Mouse (Mus musculus): ENCODE results near the gene Rccd1. TPM values are rescaled to one million over a fixed set of nuclear protein-coding genes. Genes with fewer than 3 reads are reported as not detected.

The Rccd1 gene
- polyA plus RNA-seq, 1 experiment from 2014 or later: 20.2 TPM

DNA sequence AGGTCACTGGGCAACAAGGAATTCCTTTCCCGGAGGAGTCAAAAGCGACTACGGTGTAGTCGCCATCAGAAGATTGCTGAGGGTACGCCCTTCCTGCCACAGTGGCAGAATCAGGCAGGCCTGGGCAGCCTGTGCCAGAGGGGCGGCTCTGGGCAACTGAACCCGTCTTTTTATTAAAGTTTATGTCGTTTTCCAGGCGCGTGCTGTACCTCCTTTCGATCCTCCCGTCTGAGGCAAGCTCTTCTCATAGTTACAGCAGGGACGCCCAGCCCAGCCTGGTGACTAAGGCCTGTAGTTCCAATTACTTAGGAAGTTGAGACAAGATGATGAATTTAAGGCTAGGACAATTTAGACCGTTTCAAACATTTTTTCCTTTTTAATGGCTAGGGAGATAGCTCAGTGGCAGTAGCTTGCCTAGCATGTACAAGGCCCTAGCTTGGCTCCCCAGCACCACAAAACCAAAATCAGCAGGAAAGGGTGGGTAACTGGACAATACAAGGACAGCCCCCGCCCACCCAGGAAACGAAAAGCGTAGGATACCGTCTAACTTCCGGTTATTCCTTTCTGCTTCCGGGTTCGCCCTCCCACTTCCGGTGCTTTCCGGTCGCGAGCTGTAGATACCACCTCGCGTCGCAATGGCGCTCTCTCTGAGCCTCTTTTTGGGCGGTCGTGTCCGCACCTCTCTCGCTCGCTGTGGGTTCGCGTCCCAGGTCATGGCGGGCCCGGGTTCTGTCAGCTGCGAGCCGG lies 63.5 kb downstream of the Rccd1 start, which contains the start of gene Ngrn:
TSS of gene Ngrn (plus strand) at position 591 of the 747 bp plus-strand sequence.
- peaks cover 5% of the 10 kb centered on the region; the same call in 1 of the 2 replicates for H3K4me1 ChIP-seq (replicated peaks; ENCODE audit: control insufficient read depth, insufficient read depth, low read length)
- H3K36me3 ChIP-seq (ENCODE audit: control insufficient read depth, insufficient read depth, low read length): no peaks in the 10 kb centered on the region; the same call in 1 of the 2 replicates
- H3K27me3 ChIP-seq (ENCODE audit: control insufficient read depth, insufficient read depth, low read length): no peaks in the 10 kb centered on the region
- DNase-seq (ENCODE audit: low spot score) (peak; percentile 89), ATAC-seq (replicated peaks; ENCODE audit: low FRiP score) (peak; percentile 87)
- H3K9me3 ChIP-seq (ENCODE audit: control insufficient read depth, low read length): no peaks in the 10 kb centered on the region
- 26% methylated on average over 40 of the region's 40 CpGs for WGBS
- peak within 1 kb of the TSS; percentile 80 for H3K9ac ChIP-seq (ENCODE audit: low read length)
- H3K27ac ChIP-seq (ENCODE audit: low read depth, low read length): peak within 1 kb of the TSS; percentile 38; the same call in 1 of the 2 replicates
- peak within 1 kb of the TSS; percentile 81 for H3K4me3 ChIP-seq (ENCODE audit: low read depth, low read length)
- peak within 1 kb of the TSS; percentile 90 for H3K4me2 ChIP-seq (ENCODE audit: low read depth, low read length, severe bottlenecking)

DNA sequence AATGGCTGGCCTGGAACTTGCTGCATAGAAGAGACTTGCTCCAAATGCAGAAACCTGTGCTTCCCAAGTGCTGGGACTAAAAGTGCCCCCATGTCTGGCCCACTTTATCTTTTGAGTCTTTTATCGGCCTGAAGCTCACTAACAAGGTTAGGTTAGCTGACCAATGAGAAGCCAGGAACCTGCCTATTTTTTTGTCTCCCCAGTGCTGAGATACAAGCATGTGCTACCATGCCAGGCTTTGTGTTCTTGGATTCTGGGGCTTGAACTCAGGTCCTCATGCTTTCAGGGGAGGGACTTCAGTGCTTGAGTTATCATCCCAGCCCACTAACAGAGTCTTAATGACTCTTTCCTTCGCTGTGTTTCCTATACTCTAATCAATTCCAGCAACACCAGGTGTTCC lies 66.5 kb downstream of the Rccd1 start:
- Histone ChIP-seq H3K4me3 (ENCODE audit: low read depth, low read length) (no peak overlapping the region), H3K4me1 (replicated peaks; ENCODE audit: control insufficient read depth, insufficient read depth, low read length) (peaks cover 5% of the 10 kb centered on the region; the same call in 1 of the 2 replicates), H3K27ac (ENCODE audit: low read depth, low read length) (no peak overlapping the region), H3K9ac (ENCODE audit: low read length) (no peak overlapping the region), H3K27me3 (ENCODE audit: control insufficient read depth, insufficient read depth, low read length) (no peaks in the 10 kb centered on the region), H3K9me3 (ENCODE audit: control insufficient read depth, low read length) (no peaks in the 10 kb centered on the region), H3K4me2 (ENCODE audit: low read depth, low read length, severe bottlenecking) (no peak overlapping the region), H3K36me3 (ENCODE audit: control insufficient read depth, insufficient read depth, low read length) (no peaks in the 10 kb centered on the region)
- 68% methylated on average over 2 of the region's 2 CpGs for WGBS
- ATAC-seq (replicated peaks; ENCODE audit: low FRiP score): no peak
- no peak for DNase-seq (ENCODE audit: low spot score)

DNA sequence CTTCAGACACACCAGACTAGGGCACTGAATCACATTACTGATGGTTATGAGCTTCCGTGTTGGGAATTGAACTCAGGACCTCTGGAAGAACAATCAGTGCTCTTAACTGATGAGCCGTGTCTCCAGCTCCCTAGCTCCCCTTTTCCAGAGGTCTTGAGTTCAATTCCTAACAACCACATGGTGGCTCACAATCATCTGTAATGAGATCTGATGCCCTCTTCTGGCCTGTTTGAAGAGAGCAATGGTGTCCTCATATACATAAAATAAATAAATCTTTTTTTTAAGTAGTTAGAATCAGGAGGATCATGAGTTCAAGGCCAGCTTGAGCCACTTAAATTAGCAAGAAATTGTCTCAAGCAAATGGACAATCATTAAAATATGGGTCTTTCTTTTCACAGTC lies 68.3 kb downstream of the Rccd1 start:
- Histone ChIP-seq H3K36me3 (ENCODE audit: control insufficient read depth, insufficient read depth, low read length) (no peaks in the 10 kb centered on the region), H3K27ac (ENCODE audit: low read depth, low read length) (no peak overlapping the region), H3K27me3 (ENCODE audit: control insufficient read depth, insufficient read depth, low read length) (no peaks in the 10 kb centered on the region), H3K4me3 (ENCODE audit: low read depth, low read length) (no peak overlapping the region), H3K4me2 (ENCODE audit: low read depth, low read length, severe bottlenecking) (no peak overlapping the region), H3K9me3 (ENCODE audit: control insufficient read depth, low read length) (no peaks in the 10 kb centered on the region), H3K4me1 (replicated peaks; ENCODE audit: control insufficient read depth, insufficient read depth, low read length) (no peaks in the 10 kb centered on the region), H3K9ac (ENCODE audit: low read length) (no peak overlapping the region)
- DNase-seq (ENCODE audit: low spot score) (no peak), ATAC-seq (replicated peaks; ENCODE audit: low FRiP score) (no peak)
- 74% methylated on average over 2 of the region's 2 CpGs for WGBS

DNA sequence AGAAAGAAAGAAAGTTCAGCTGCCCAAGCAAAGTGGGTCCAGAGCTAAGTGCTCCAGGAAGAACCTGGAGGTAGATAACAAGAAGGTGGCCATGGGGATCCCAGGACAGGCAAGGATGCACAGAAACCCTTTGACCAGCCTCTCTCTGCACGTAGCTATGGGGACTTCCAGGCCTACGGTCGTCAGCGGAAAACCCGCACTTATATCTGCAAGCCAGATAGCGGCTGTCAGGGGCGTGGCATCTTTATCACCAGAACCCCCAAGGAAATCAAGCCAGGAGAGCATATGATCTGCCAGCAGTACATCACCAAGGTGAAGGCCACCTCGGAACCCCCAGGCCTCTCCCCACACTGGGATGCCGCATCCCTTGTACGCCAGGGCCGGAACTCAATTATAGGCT lies 71.4 kb downstream of the Rccd1 start:
- Histone ChIP-seq H3K4me3 (ENCODE audit: low read depth, low read length) (no peak overlapping the region), H3K9ac (ENCODE audit: low read length) (no peak overlapping the region)
- DNase-seq (ENCODE audit: low spot score): no peak

DNA sequence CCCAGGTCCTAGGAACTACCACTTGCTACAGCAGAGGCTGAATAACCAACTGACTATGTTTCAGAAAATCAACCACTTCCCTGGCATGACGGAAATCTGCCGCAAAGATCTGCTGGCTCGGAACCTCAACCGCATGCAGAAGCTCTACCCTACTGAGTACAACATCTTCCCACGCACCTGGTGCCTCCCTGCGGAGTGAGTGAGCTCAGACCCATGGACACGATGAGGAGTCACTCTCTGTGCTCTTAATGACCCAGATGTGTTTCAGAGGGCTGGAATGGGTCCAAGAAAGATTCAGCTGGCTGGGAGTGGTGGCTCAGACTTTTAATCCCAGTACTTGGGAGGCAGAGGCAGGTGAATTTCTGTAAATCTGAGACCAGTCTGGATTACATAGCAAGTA lies 71.8 kb downstream of the Rccd1 start:
- Histone ChIP-seq H3K27me3 (ENCODE audit: control insufficient read depth, insufficient read depth, low read length) (no peaks in the 10 kb centered on the region), H3K4me1 (replicated peaks; ENCODE audit: control insufficient read depth, insufficient read depth, low read length) (no peaks in the 10 kb centered on the region), H3K36me3 (ENCODE audit: control insufficient read depth, insufficient read depth, low read length) (no peaks in the 10 kb centered on the region), H3K9me3 (ENCODE audit: control insufficient read depth, low read length) (no peaks in the 10 kb centered on the region), H3K27ac (ENCODE audit: low read depth, low read length) (no peak overlapping the region), H3K9ac (ENCODE audit: low read length) (no peak overlapping the region), H3K4me2 (ENCODE audit: low read depth, low read length, severe bottlenecking) (no peak overlapping the region), H3K4me3 (ENCODE audit: low read depth, low read length) (no peak overlapping the region)
- ATAC-seq (replicated peaks; ENCODE audit: low FRiP score): no peak
- no peak for DNase-seq (ENCODE audit: low spot score)
- WGBS: 82% methylated on average over 7 of the region's 7 CpGs

More for the DNA sequence above, 71.4 kb downstream of the Rccd1 start:
- H3K4me2 ChIP-seq (ENCODE audit: low read depth, low read length, severe bottlenecking): no peak overlapping the region
- 84% methylated on average over 11 of the region's 11 CpGs for WGBS
- no peaks in the 10 kb centered on the region for H3K4me1 ChIP-seq (replicated peaks; ENCODE audit: control insufficient read depth, insufficient read depth, low read length)
- no peak overlapping the region for H3K27ac ChIP-seq (ENCODE audit: low read depth, low read length)
- H3K36me3 ChIP-seq (ENCODE audit: control insufficient read depth, insufficient read depth, low read length): no peaks in the 10 kb centered on the region
- H3K27me3 ChIP-seq (ENCODE audit: control insufficient read depth, insufficient read depth, low read length): no peaks in the 10 kb centered on the region
- H3K9me3 ChIP-seq (ENCODE audit: control insufficient read depth, low read length): no peaks in the 10 kb centered on the region
- no peak for ATAC-seq (replicated peaks; ENCODE audit: low FRiP score)

DNA sequence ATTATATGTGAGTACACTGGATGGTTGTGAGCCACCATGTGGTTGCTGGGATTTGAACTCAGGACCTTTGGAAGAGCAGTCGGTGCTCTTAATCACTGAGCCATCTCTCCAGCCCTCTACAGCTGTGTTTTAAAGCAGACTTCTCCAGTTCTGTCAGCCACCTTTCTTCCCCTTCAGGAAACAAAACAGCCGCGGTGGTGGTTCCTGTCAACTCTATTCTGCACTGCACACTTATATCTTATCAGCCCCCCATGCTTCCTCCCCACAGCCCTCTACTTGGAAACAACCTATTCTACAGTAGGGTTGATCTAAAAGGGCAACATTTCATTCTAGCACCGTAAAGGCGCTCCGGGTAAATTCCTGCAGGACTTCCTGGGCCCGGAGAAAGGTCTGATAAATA lies 77.4 kb downstream of the Rccd1 start:
- 72% methylated on average over 7 of the region's 7 CpGs for WGBS
- Histone ChIP-seq H3K4me1 (replicated peaks; ENCODE audit: control insufficient read depth, insufficient read depth, low read length) (no peaks in the 10 kb centered on the region; the same call in 1 of the 2 replicates), H3K27ac (ENCODE audit: low read depth, low read length) (no peak overlapping the region; the same call in 1 of the 2 replicates), H3K4me2 (ENCODE audit: low read depth, low read length, severe bottlenecking) (no peak overlapping the region; the same call in 1 of the 2 replicates), H3K9ac (ENCODE audit: low read length) (peak overlapping the region; percentile 66), H3K9me3 (ENCODE audit: control insufficient read depth, low read length) (no peaks in the 10 kb centered on the region), H3K36me3 (ENCODE audit: control insufficient read depth, insufficient read depth, low read length) (no peaks in the 10 kb centered on the region), H3K27me3 (ENCODE audit: control insufficient read depth, insufficient read depth, low read length) (no peaks in the 10 kb centered on the region), H3K4me3 (ENCODE audit: low read depth, low read length) (peak overlapping the region; percentile 49)
- ATAC-seq (replicated peaks; ENCODE audit: low FRiP score) (no peak), DNase-seq (ENCODE audit: low spot score) (no peak)

DNA sequence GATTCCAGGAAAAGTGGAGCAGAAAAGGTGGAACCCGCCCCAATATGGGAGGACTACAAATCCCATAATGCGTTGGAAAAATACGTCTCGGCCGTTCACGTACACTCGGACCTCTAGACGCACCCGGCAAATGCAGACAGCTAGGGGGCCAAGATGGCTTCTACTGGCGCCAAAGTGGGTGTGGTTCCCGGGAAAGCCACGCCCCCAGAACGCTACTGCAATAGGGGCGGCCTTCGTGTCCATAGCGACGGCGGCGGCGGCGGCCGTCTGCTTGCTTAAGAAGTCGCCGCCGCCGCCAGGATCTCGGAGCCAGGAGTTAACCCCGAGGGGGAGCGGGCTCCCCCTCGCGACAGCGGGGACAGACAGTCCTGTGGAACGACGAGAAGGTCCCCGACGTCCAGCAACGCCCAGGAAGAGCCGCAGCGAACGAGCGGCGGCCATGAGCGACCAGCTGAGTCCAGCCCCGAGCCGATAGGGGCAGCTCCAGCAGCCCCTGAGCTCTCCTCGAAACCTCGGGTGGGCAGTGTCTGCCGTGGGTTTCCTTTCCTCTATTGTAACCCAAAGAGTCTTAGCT lies 78.0 kb downstream of the Rccd1 start, which contains the start of gene Ttll13:
TSS of gene Ttll13 (plus strand) at position 229 of the 574 bp plus-strand sequence.
- WGBS: under 1% methylated on average over 48 of the region's 48 CpGs
- Histone ChIP-seq H3K9ac (ENCODE audit: low read length) (peak within 1 kb of the TSS; percentile 66), H3K36me3 (ENCODE audit: control insufficient read depth, insufficient read depth, low read length) (no peaks in the 10 kb centered on the region), H3K4me1 (replicated peaks; ENCODE audit: control insufficient read depth, insufficient read depth, low read length) (no peaks in the 10 kb centered on the region; the same call in 1 of the 2 replicates), H3K27ac (ENCODE audit: low read depth, low read length) (peak within 1 kb of the TSS; percentile 57; the same call in 1 of the 2 replicates), H3K4me2 (ENCODE audit: low read depth, low read length, severe bottlenecking) (peak within 1 kb of the TSS; percentile 58), H3K27me3 (ENCODE audit: control insufficient read depth, insufficient read depth, low read length) (no peaks in the 10 kb centered on the region), H3K9me3 (ENCODE audit: control insufficient read depth, low read length) (no peaks in the 10 kb centered on the region), H3K4me3 (ENCODE audit: low read depth, low read length) (peak within 1 kb of the TSS; percentile 49)
- peak; percentile 97 for ATAC-seq (replicated peaks; ENCODE audit: low FRiP score)
- DNase-seq (ENCODE audit: low spot score): peak; percentile 99

DNA sequence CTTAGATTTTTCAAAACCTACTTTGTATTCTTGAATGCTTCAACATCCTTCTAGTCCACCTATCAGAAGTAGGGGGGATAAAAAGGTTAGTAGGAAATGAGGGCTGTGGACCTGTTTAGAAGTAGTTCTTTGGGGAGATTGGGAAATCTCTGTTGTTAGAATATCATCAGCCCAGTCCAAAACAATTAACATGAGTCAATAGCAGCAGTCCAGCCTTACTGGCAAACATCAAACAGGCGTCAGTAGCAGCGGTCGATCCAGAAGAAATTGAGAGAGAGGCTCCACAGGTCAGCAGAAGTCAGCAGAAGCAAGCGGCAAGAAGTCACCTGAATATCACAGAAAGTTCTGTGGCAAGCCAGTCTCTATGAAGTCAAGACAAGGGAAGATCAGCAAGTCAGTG lies 79.4 kb downstream of the Rccd1 start:
- DNase-seq (ENCODE audit: low spot score): no peak
- Histone ChIP-seq H3K4me3 (ENCODE audit: low read depth, low read length) (no peak overlapping the region), H3K36me3 (ENCODE audit: control insufficient read depth, insufficient read depth, low read length) (no peaks in the 10 kb centered on the region), H3K27me3 (ENCODE audit: control insufficient read depth, insufficient read depth, low read length) (no peaks in the 10 kb centered on the region), H3K27ac (ENCODE audit: low read depth, low read length) (no peak overlapping the region), H3K9ac (ENCODE audit: low read length) (no peak overlapping the region), H3K4me1 (replicated peaks; ENCODE audit: control insufficient read depth, insufficient read depth, low read length) (no peaks in the 10 kb centered on the region; the same call in 1 of the 2 replicates), H3K4me2 (ENCODE audit: low read depth, low read length, severe bottlenecking) (no peak overlapping the region), H3K9me3 (ENCODE audit: control insufficient read depth, low read length) (no peaks in the 10 kb centered on the region)
- WGBS: 93% methylated on average over 4 of the region's 4 CpGs
- ATAC-seq (replicated peaks; ENCODE audit: low FRiP score): no peak

Data from forebrain, embryonic 11.5 days (tissue).